Mouse (Mus musculus): Measurements from ENCODE around the gene Fam184b.
"Not testable (repeated sequence)": the region's sequence is repeated elsewhere in the genome, so short reads cannot be mapped to it uniquely, and the experiment has no call there.

The Fam184b gene

GRCm38 (mm10) chr5:45638806-45639714 lies at the start of gene Fam184b:
TSS of gene Fam184b (minus strand) at chr5:45639614.
- DNase-seq (ENCODE audit: low spot score): peak; percentile 20

- DNase-seq (ENCODE audit: low spot score): no peak
Measured at GRCm38 (mm10) chr5:45689152-45689551, 49.7 kb upstream of the Fam184b start.

GRCm38 (mm10) chr5:45686223-45686622 lies 46.8 kb upstream of the Fam184b start:
- no peak for DNase-seq (ENCODE audit: low spot score)

GRCm38 (mm10) chr5:45685243-45685642 lies 45.8 kb upstream of the Fam184b start:
- no peak for DNase-seq (ENCODE audit: low spot score)

GRCm38 (mm10) chr5:45683388-45683787 lies 44.0 kb upstream of the Fam184b start:
- DNase-seq (ENCODE audit: low spot score): no peak

GRCm38 (mm10) chr5:45679955-45680354 lies 40.5 kb upstream of the Fam184b start:
- no peak for DNase-seq (ENCODE audit: low spot score)

GRCm38 (mm10) chr5:45677639-45678038 lies 38.2 kb upstream of the Fam184b start:
- DNase-seq (ENCODE audit: low spot score): no peak

- DNase-seq (ENCODE audit: low spot score): no peak
Measured at GRCm38 (mm10) chr5:45675032-45675431, 35.6 kb upstream of the Fam184b start.

GRCm38 (mm10) chr5:45670894-45671494 lies 31.6 kb upstream of the Fam184b start:
- DNase-seq (ENCODE audit: low spot score): no peak

GRCm38 (mm10) chr5:45670280-45670670 lies 30.9 kb upstream of the Fam184b start:
- no peak for DNase-seq (ENCODE audit: low spot score)

GRCm38 (mm10) chr5:45669598-45670279 lies 30.3 kb upstream of the Fam184b start, which contains the start of gene Ncapg:
TSS of gene Ncapg (plus strand) at chr5:45669919.
- peak; percentile 92 for DNase-seq (ENCODE audit: low spot score)

GRCm38 (mm10) chr5:45669234-45669597 lies 29.8 kb upstream of the Fam184b start:
- DNase-seq (ENCODE audit: low spot score): no peak

- DNase-seq (ENCODE audit: low spot score): no peak
Measured at GRCm38 (mm10) chr5:45668831-45669230, 29.4 kb upstream of the Fam184b start.

- DNase-seq (ENCODE audit: low spot score): peak; percentile 53
Measured at GRCm38 (mm10) chr5:45668324-45668723, 28.9 kb upstream of the Fam184b start.

- DNase-seq (ENCODE audit: low spot score): not testable (repeated sequence)
Measured at GRCm38 (mm10) chr5:45658406-45658805, 19.0 kb upstream of the Fam184b start.

- DNase-seq (ENCODE audit: low spot score): no peak
Measured at GRCm38 (mm10) chr5:45651026-45651703, 11.8 kb upstream of the Fam184b start.

GRCm38 (mm10) chr5:45639715-45640092 lies 290 bp upstream of the Fam184b start:
- DNase-seq (ENCODE audit: low spot score): no peak

GRCm38 (mm10) chr5:45638378-45638777 lies 1.0 kb downstream of the Fam184b start:
- peak; percentile 10 for DNase-seq (ENCODE audit: low spot score)

GRCm38 (mm10) chr5:45629470-45629869 lies 9.9 kb downstream of the Fam184b start:
- DNase-seq (ENCODE audit: low spot score): no peak

GRCm38 (mm10) chr5:45627771-45628170 lies 11.6 kb downstream of the Fam184b start:
- peak; percentile 12 for DNase-seq (ENCODE audit: low spot score)

GRCm38 (mm10) chr5:45621511-45621910 lies 17.9 kb downstream of the Fam184b start:
- DNase-seq (ENCODE audit: low spot score): no peak

GRCm38 (mm10) chr5:45599056-45599455 lies 40.4 kb downstream of the Fam184b start:
- DNase-seq (ENCODE audit: low spot score): no peak
